ENCODE assay signal across 8 mouse cellular contexts in genomic region chr10:21974801-21975200, GRCm38 (mm10).
"Had no signal": no experiment of that assay in that cellular context is flagged by ENCODE, and none has a peak within 500 bp of the region (broad histone marks: within the 10 kb centered on the region; RNA-seq: fewer than 3 reads in every experiment).

No protein-coding gene starts in this region.

- DNase-seq: kidney, adult 8-10 months; kidney, postnatal 14 days; kidney, postnatal 4 days; left cerebral cortex, postnatal 4 days; liver, embryonic 13.5 days; lung, adult 2 months; lung, postnatal 14 days; midbrain, embryonic 14.5 days had no signal
